Mouse (Mus musculus): ENCODE measurements at regions not wholly inside any gene's neighbourhood (a gene's known extent, or its start where the extent isn't known, plus 50 kb on each side); places are given as distances from the start of the nearest gene placed in this dataset.

GRCm38 (mm10) chr12:25173064-25173463, 76.1 kb upstream of the Id2 start:
- Histone ChIP-seq H3K27me3 (replicated peaks) (peaks cover 14% of the 10 kb centered on the region), H3K36me3 (replicated peaks in 1 of 2; ENCODE audit: control insufficient read depth in 1 of 2, insufficient read depth in 1 of 2, low read length in 1 of 2) (no peaks in the 10 kb centered on the region), H3K9me3 (replicated peaks; ENCODE audit: low read length) (no peaks in the 10 kb centered on the region), H3K4me1 (ENCODE audit: control insufficient read depth in 1 of 2, insufficient read depth in 2 of 2) (peaks cover 34 to 76% of the 10 kb centered on the region in 2 experiments), H3K4me2 (ENCODE audit: insufficient read depth, low read depth, poor library complexity, severe bottlenecking) (peak overlapping the region; percentile 72), H3K9ac (ENCODE audit: insufficient read depth, low read depth) (no peak overlapping the region), H3K27ac (ENCODE audit: insufficient read depth, low read depth) (peak overlapping the region; percentile 57; the same call in 1 of the 2 replicates), H3K4me3 (replicated peaks in 1 of 3; ENCODE audit: low read depth in 2 of 3, low read length in 2 of 3, poor library complexity in 1 of 3) (no peak overlapping the region), H3K79me2 (replicated peaks; ENCODE audit: control insufficient read depth, extremely low read depth, insufficient read depth, poor library complexity, severe bottlenecking) (no peaks in the 10 kb centered on the region)
- TF ChIP-seq MXI1 (IDR thresholded peaks at IDR 0.05; ENCODE audit: low read depth, low read length) (peak; percentile 47; the same call in 1 of the 2 replicates), NRF1 (IDR thresholded peaks at IDR 0.05; ENCODE audit: low read depth, low read length) (no peak), USF1 (IDR thresholded peaks at IDR 0.05; ENCODE audit: low read depth, low read length) (no peak)
- DNase-seq (ENCODE audit: extremely low read depth), result peak; percentile 67
- dilution Hi-C loops (cut with MboI; ENCODE audit: extremely low pct_ligation_motif_present, extremely low pct_unique_long_range_greater_than_20kb, low sequenced_read_pairs), result no loop called here
- in situ Hi-C loops (cut with MboI; ENCODE audit: low pct_ligation_motif_present, low pct_unique_long_range_greater_than_20kb, low sequenced_read_pairs), result no loop called here

- Histone ChIP-seq H3K4me1 (ENCODE audit: control insufficient read depth in 1 of 2, insufficient read depth in 2 of 2) (peaks cover 38 to 76% of the 10 kb centered on the region in 2 experiments), H3K9me3 (replicated peaks; ENCODE audit: low read length) (no peaks in the 10 kb centered on the region), H3K9ac (ENCODE audit: insufficient read depth, low read depth) (0 out of 2 replicates have a peak overlapping the region, but pooled peaks have one; percentile 14), H3K4me2 (ENCODE audit: insufficient read depth, low read depth, poor library complexity, severe bottlenecking) (peak overlapping the region; percentile 72), H3K36me3 (replicated peaks in 1 of 2; ENCODE audit: control insufficient read depth in 1 of 2, insufficient read depth in 1 of 2, low read length in 1 of 2) (no peaks in the 10 kb centered on the region), H3K79me2 (replicated peaks; ENCODE audit: control insufficient read depth, extremely low read depth, insufficient read depth, poor library complexity, severe bottlenecking) (no peaks in the 10 kb centered on the region), H3K27me3 (replicated peaks) (peaks cover 14% of the 10 kb centered on the region), H3K4me3 (replicated peaks in 1 of 3; ENCODE audit: low read depth in 2 of 3, low read length in 2 of 3, poor library complexity in 1 of 3) (peak overlapping the region in 1 of 3 experiments; percentile 19), H3K27ac (ENCODE audit: insufficient read depth, low read depth) (peak overlapping the region; percentile 57; the same call in 1 of the 2 replicates)
- DNase-seq (ENCODE audit: extremely low read depth), result peak; percentile 52
- dilution Hi-C loops (cut with MboI; ENCODE audit: extremely low pct_ligation_motif_present, extremely low pct_unique_long_range_greater_than_20kb, low sequenced_read_pairs) (no loop called here), in situ Hi-C loops (cut with MboI; ENCODE audit: low pct_ligation_motif_present, low pct_unique_long_range_greater_than_20kb, low sequenced_read_pairs) (no loop called here)
- TF ChIP-seq KAT2A (IDR thresholded peaks at IDR 0.05; ENCODE audit: insufficient replicate concordance, low read length), result 0 out of 2 replicates have a peak, but pooled peaks have one; percentile 36
- TF ChIP-seq TCF12 (IDR thresholded peaks at IDR 0.05; ENCODE audit: low read depth, low read length), result peak; percentile 91
- no peak for TF ChIP-seq CTCF (conservative IDR thresholded peaks at IDR 0.05 in 1 of 2, IDR thresholded peaks at IDR 0.05 in 1 of 2; ENCODE audit: low read depth in 2 of 2, low read length in 2 of 2)
- no peak; the same call in 1 of the 2 replicates for TF ChIP-seq RAD21 (IDR thresholded peaks at IDR 0.05; ENCODE audit: low read depth, low read length)
- peak; percentile 74; the same call in 1 of the 2 replicates for TF ChIP-seq MAZ (IDR thresholded peaks at IDR 0.05; ENCODE audit: low read depth, low read length)
- TF ChIP-seq ELF1 (IDR thresholded peaks at IDR 0.05; ENCODE audit: low read depth, low read length), result 0 out of 2 replicates have a peak, but pooled peaks have one; percentile 14
- TF ChIP-seq MXI1 (IDR thresholded peaks at IDR 0.05; ENCODE audit: low read depth, low read length), result no peak
- peak; percentile 83 for TF ChIP-seq CHD2 (IDR thresholded peaks at IDR 0.05; ENCODE audit: low read length)
- TF ChIP-seq ETS1 (conservative IDR thresholded peaks at IDR 0.05; ENCODE audit: low read depth, low read length), result peak; percentile 89
- peak; percentile 63 for TF ChIP-seq BHLHE40 (IDR thresholded peaks at IDR 0.05; ENCODE audit: low read depth, low read length)
- TF ChIP-seq IRF4 (IDR thresholded peaks at IDR 0.05; ENCODE audit: low read depth, low read length), result peak; percentile 82
- TF ChIP-seq MYC (IDR thresholded peaks at IDR 0.05; ENCODE audit: low read depth, low read length), result peak; percentile 33; the same call in 1 of the 2 replicates
- peak; percentile 22 for TF ChIP-seq SMC3 (IDR thresholded peaks at IDR 0.05; ENCODE audit: low read depth, low read length)
- TF ChIP-seq MAX (IDR thresholded peaks at IDR 0.05; ENCODE audit: low read length), result peak; percentile 22; the same call in 1 of the 2 replicates
- peak; percentile 82 for TF ChIP-seq MEF2A (IDR thresholded peaks at IDR 0.05; ENCODE audit: borderline replicate concordance, low read depth, low read length)
- TF ChIP-seq JUN (IDR thresholded peaks at IDR 0.05; ENCODE audit: insufficient read depth, low read depth, low read length), result 0 out of 2 replicates have a peak, but pooled peaks have one; percentile 6
- TF ChIP-seq USF2 (conservative IDR thresholded peaks at IDR 0.05; ENCODE audit: low read depth, low read length), result no peak
- TF ChIP-seq MAFK (IDR thresholded peaks at IDR 0.05; ENCODE audit: insufficient replicate concordance, low read length), result peak; percentile 48; the same call in 1 of the 2 replicates
- TF ChIP-seq NELFE (IDR thresholded peaks at IDR 0.05; ENCODE audit: low read depth, low read length), result no peak
- no peak for TF ChIP-seq HCFC1 (IDR thresholded peaks at IDR 0.05; ENCODE audit: low read depth, low read length)
- peak; percentile 83 for TF ChIP-seq EP300 (IDR thresholded peaks at IDR 0.05; ENCODE audit: low read length)
- peak; percentile 54; the same call in 1 of the 2 replicates for TF ChIP-seq SIN3A (IDR thresholded peaks at IDR 0.05; ENCODE audit: low read length)
- no peak for TF ChIP-seq UBTF (IDR thresholded peaks at IDR 0.05; ENCODE audit: low read depth, low read length)
Measured at GRCm38 (mm10) chr12:25172450-25172849, 75.5 kb upstream of the Id2 start.
